Mouse (Mus musculus) T-cell, adult 2 months (primary cell): ENCODE results near the gene Gm4131.
A peak's percentile ranks its signal among the peaks of the same experiment; 100 is the strongest.
"Not testable (repeated sequence)": the region's sequence is repeated elsewhere in the genome, so short reads cannot be mapped to it uniquely, and the experiment has no call there.

Experiments
- DNase-seq: peaks from one replicate; pipeline ENCODE4 v3.0.0; 2022; ENCODE audit warnings: low spot score

Gm4131 gene

GRCm38 (mm10) chr14:62566821-62567220 is at the start of gene Gm4131:
Gm4131 (minus strand) TSS chr14:62566921.
- not testable (repeated sequence) for DNase-seq

GRCm38 (mm10) chr14:62609904-62610303 is 43.2 kb upstream of the Gm4131 start:
- DNase-seq: no peak

GRCm38 (mm10) chr14:62607791-62608196 is 41.1 kb upstream of the Gm4131 start:
- no peak for DNase-seq

GRCm38 (mm10) chr14:62602869-62603268 is 36.1 kb upstream of the Gm4131 start:
- no peak for DNase-seq

- no peak for DNase-seq
These were observed 35.5 kb upstream of the Gm4131 start for GRCm38 (mm10) chr14:62602271-62602670.

GRCm38 (mm10) chr14:62600109-62600522 is 33.4 kb upstream of the Gm4131 start:
- no peak for DNase-seq

GRCm38 (mm10) chr14:62585338-62585737 is 18.6 kb upstream of the Gm4131 start:
- DNase-seq: no peak

- DNase-seq: no peak
These were observed 17.9 kb upstream of the Gm4131 start for GRCm38 (mm10) chr14:62584637-62585036.

GRCm38 (mm10) chr14:62581768-62582167 is 15.0 kb upstream of the Gm4131 start:
- DNase-seq: no peak

- no peak for DNase-seq
These were observed 14.2 kb upstream of the Gm4131 start for GRCm38 (mm10) chr14:62580945-62581344.

- no peak for DNase-seq
These were observed 9.1 kb upstream of the Gm4131 start for GRCm38 (mm10) chr14:62575862-62576261.

GRCm38 (mm10) chr14:62574906-62575305 is 8.2 kb upstream of the Gm4131 start:
- no peak for DNase-seq

- DNase-seq: no peak
These were observed 6.7 kb upstream of the Gm4131 start for GRCm38 (mm10) chr14:62573454-62573853.

GRCm38 (mm10) chr14:62570299-62570698 is 3.6 kb upstream of the Gm4131 start:
- DNase-seq: no peak

GRCm38 (mm10) chr14:62569463-62569862 is 2.7 kb upstream of the Gm4131 start:
- DNase-seq: no peak

- no peak for DNase-seq
These were observed 3.0 kb downstream of the Gm4131 start for GRCm38 (mm10) chr14:62563679-62564078.

GRCm38 (mm10) chr14:62561875-62562748 is 4.6 kb downstream of the Gm4131 start:
- no peak for DNase-seq

- DNase-seq: no peak
These were observed 9.6 kb downstream of the Gm4131 start for GRCm38 (mm10) chr14:62557111-62557510.

GRCm38 (mm10) chr14:62555840-62556810 is 10.6 kb downstream of the Gm4131 start:
- no peak for DNase-seq

GRCm38 (mm10) chr14:62555309-62555829 is 11.4 kb downstream of the Gm4131 start, which contains the start of gene Fam124a:
Fam124a (plus strand) TSS chr14:62555737.
- peak; percentile 10 for DNase-seq

- DNase-seq: no peak
These were observed 12.9 kb downstream of the Gm4131 start for GRCm38 (mm10) chr14:62553786-62554185.

GRCm38 (mm10) chr14:62552771-62553170 is 13.9 kb downstream of the Gm4131 start:
- no peak for DNase-seq
